Mouse (Mus musculus): ENCODE results near the gene Skp2. TPM values are rescaled to one million over a fixed set of nuclear protein-coding genes. Genes with fewer than 3 reads are reported as not detected.

The Skp2 gene
- polyA plus RNA-seq, 1 experiment from 2014 or later, result 129 TPM

DNA sequence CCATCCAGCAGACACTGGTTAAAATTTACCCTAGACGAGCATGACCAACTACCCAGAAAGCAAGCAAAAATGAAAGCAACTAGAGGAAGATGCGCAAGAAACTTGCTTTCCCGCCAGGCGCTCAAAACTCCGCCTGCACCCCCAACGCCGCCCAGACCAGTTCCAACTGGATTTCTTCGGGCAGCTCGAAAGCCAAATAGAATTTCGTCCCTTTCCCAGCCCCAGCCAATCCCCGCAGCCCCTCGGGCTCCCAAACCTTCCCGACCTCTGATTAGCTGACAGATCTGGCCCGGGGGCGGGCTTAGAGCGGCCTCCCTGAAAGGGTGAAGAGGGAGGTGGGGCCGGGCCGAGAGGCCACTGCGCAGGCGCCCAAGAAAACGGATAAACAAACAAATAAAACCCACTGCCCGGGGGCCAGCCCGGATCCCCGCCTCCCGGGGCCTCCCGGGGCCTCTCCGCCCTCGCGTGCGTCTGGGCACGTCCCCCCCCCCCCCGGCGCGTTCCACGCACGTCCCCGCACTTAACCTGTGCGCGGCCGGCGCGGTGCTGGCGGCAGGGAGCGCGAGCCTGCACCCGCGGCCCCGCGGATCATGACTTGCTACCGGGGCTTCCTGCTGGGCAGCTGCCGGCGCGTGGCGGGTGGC is 84.2 kb downstream of the Skp2 start, which contains the start of gene Nadk2:
Gene Nadk2 (plus strand): TSS at position 349 of the 644 bp plus-strand sequence.
- H3K27ac ChIP-seq (replicated peaks), result peak within 1 kb of the TSS; percentile 94
- WGBS, result under 1% methylated on average over 50 of the region's 54 CpGs
- H3K27me3 ChIP-seq (replicated peaks; ENCODE audit: low read depth, poor library complexity, severe bottlenecking), result no peaks in the 10 kb centered on the region
- H3K4me3 ChIP-seq, result peak within 1 kb of the TSS; percentile 86
- no peaks in the 10 kb centered on the region for H3K36me3 ChIP-seq (replicated peaks)
- DNase-seq (ENCODE audit: low spot score), result peak; percentile 100
- no peaks in the 10 kb centered on the region for H3K9me3 ChIP-seq
- H3K4me1 ChIP-seq, result peaks cover 42% of the 10 kb centered on the region

DNA sequence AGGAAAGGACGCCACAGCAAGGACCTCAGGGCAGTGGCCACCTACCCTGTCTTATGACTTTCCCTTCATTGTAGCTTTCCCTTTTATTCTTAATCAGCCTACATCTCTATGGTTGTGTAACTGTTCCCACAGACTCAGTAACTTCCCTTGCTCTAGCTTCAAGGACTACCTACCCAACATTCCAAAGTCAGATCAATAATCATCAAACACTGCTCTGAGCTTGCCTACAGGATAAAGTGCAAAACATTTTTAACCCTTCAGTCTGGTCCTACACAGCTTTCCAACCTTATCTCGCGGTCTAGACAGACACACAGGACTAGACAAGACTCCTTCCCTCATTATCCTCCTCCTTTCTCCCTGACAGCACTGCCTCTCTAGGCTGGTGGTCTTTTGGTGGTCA is 84.9 kb downstream of the Skp2 start:
- H3K4me1 ChIP-seq, result peaks cover 38% of the 10 kb centered on the region
- 2% methylated on average over 3 of the region's 3 CpGs for WGBS

DNA sequence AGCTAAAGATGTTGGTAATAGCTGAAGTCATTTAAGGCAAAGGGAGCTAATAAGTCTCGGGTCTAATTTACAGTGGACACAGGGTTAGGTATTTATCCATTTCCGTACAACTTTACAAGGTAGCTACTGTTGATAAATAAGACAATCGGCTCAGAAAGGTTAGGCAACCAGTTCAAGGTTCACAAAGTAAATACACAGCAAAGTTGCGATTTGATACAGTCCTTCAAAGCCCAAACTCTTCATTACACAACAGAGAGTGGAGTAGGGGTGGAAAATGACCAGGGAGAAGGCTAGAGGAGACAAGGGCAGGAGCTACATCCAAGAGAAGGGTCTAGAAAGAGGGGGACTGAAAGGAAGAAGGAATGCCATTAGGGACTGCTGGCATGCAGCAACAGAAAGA is 86.3 kb downstream of the Skp2 start:
- Histone ChIP-seq H3K9me3 (no peaks in the 10 kb centered on the region), H3K4me3 (no peak overlapping the region), H3K27ac (replicated peaks) (no peak overlapping the region), H3K27me3 (replicated peaks; ENCODE audit: low read depth, poor library complexity, severe bottlenecking) (no peaks in the 10 kb centered on the region), H3K36me3 (replicated peaks) (no peaks in the 10 kb centered on the region), H3K4me1 (peaks cover 23% of the 10 kb centered on the region)
- WGBS, result 90% methylated on average over 4 of the region's 4 CpGs
- no peak for DNase-seq (ENCODE audit: low spot score)

More for the DNA sequence above, 84.9 kb downstream of the Skp2 start:
- DNase-seq (ENCODE audit: low spot score), result peak; percentile 32
- Histone ChIP-seq H3K4me3 (peak overlapping the region; percentile 86), H3K27me3 (replicated peaks; ENCODE audit: low read depth, poor library complexity, severe bottlenecking) (no peaks in the 10 kb centered on the region), H3K27ac (replicated peaks) (peak overlapping the region; percentile 94), H3K9me3 (no peaks in the 10 kb centered on the region), H3K36me3 (replicated peaks) (no peaks in the 10 kb centered on the region)

Other genes with a start within 250 kb of the Skp2 start
- gene Ranbp3l, start 187.5 kb downstream of the Skp2 start, polyA plus RNA-seq (2016; fragmentation: Nextera tagmentation; extraction: Ambion mirVana), result 0.05 and 0.16 TPM in 2 replicates
- 35.2 and 36.1 TPM in 2 replicates for gene Nadk2, start 84.2 kb downstream of the Skp2 start, polyA plus RNA-seq (2016; fragmentation: Nextera tagmentation; extraction: Ambion mirVana)
- gene Lmbrd2, start 14.9 kb downstream of the Skp2 start, polyA plus RNA-seq (2016; fragmentation: Nextera tagmentation; extraction: Ambion mirVana), result 1.9 and 2.6 TPM in 2 replicates
- not detected in 2 replicates for gene Ugt3a1, start 121.5 kb upstream of the Skp2 start, polyA plus RNA-seq (2016; fragmentation: Nextera tagmentation; extraction: Ambion mirVana)
- gene Ugt3a2, start 180.1 kb upstream of the Skp2 start, polyA plus RNA-seq (2016; fragmentation: Nextera tagmentation; extraction: Ambion mirVana), result not detected in 2 replicates